ENCODE assay signal across 21 mouse cellular contexts in the genomic region with DNA sequence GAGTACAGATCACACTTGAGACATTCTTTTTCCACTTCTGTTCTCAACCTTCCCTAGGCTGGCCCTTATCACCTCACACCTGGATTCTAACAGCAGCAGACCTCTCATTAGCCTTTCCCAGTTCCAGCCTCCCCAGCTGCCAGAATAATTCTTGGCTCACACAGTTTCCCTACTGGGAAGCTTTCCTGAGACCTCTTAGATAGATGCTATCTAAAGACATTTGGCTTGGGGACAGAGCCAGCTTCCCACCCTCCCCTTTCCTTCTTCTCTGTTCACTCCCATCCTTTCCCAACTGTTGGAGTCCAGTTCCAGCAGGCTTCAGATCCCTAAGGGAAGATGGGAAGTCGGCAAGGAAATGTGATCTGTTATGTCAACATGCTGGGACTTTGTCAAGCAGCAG.
DNase-seq lines count a peak whose midpoint lies in the region; ATAC-seq lines count a peak whose summit lies in the region.
"Had no signal": no experiment of that assay in that cellular context is flagged by ENCODE, and none has a peak within 500 bp of the region (broad histone marks: within the 10 kb centered on the region; RNA-seq: fewer than 3 reads in every experiment).

No protein-coding gene starts in this region.

- no peak overlapping the region for H3K4me2 ChIP-seq in heart, embryonic 11.5 days
- H3K4me2 ChIP-seq: embryonic facial prominence, embryonic 12.5 days; forebrain, embryonic 13.5 days; midbrain, embryonic 15.5 days had no signal

- H3K27me3 ChIP-seq in heart, embryonic 11.5 days (ENCODE audit: control insufficient read depth, insufficient read depth, low read length), result no peaks in the 10 kb centered on the region
- H3K27me3 ChIP-seq in heart, embryonic 10.5 days (ENCODE audit: insufficient read depth, poor library complexity, severe bottlenecking), result peaks cover 3% of the 10 kb centered on the region; the same call in 1 of the 2 replicates
- H3K27me3 ChIP-seq: CH12.LX; megakaryocyte, embryonic 14.5 days had no signal

- peaks cover 9% of the 10 kb centered on the region; the same call in 1 of the 2 replicates for H3K4me1 ChIP-seq in heart, embryonic 11.5 days (ENCODE audit: control insufficient read depth, insufficient read depth, low read length)
- no peaks in the 10 kb centered on the region; the same call in 1 of the 2 replicates for H3K4me1 ChIP-seq in heart, embryonic 10.5 days
- H3K4me1 ChIP-seq: embryonic facial prominence, embryonic 12.5 days; forebrain, embryonic 13.5 days; midbrain, embryonic 15.5 days had no signal

- ATAC-seq in heart, embryonic 11.5 days (replicated peaks; ENCODE audit: insufficient number of reproducible peaks, low FRiP score, low TSS enrichment), result no peak
- ATAC-seq: forebrain, embryonic 13.5 days; midbrain, embryonic 15.5 days had no signal

- peak; percentile 73 to 83 for DNase-seq in heart, adult 18-20 months
- DNase-seq in heart, embryonic 10.5 days (ENCODE audit: low spot score), result no peak
- peak; percentile 30 for DNase-seq in heart, postnatal 4 days
- peak; percentile 62 for DNase-seq in lung, postnatal 36 days
- no peak for DNase-seq in adrenal gland, postnatal 4 days (ENCODE audit: low spot score in 2 of 2)
- no peak for DNase-seq in cerebellum, adult 11 months
- DNase-seq: cerebellum, adult 9-10 months; kidney, adult 8-10 months; kidney, postnatal 25 days; left cerebral cortex, postnatal 4 days; liver; right cerebral cortex, postnatal 14 days; thymus, adult 2 months had no signal

- H3K9me3 ChIP-seq in heart, embryonic 11.5 days (replicated peaks; ENCODE audit: control insufficient read depth, low read length), result no peaks in the 10 kb centered on the region
- no peaks in the 10 kb centered on the region for H3K9me3 ChIP-seq in heart, embryonic 10.5 days
- H3K9me3 ChIP-seq: embryonic facial prominence, embryonic 12.5 days; forebrain, embryonic 13.5 days; megakaryocyte, embryonic 14.5 days; midbrain, embryonic 15.5 days had no signal

- WGBS in heart, embryonic 11.5 days (ENCODE audit: insufficient replicate concordance), result 35% methylated on average over 1 of the region's 1 CpGs
- WGBS in heart, embryonic 10.5 days, result 41% methylated on average over 1 of the region's 1 CpGs

- H3K4me3 ChIP-seq in heart, embryonic 11.5 days (ENCODE audit: low read depth, low read length), result no peak overlapping the region
- no peak overlapping the region for H3K4me3 ChIP-seq in heart, embryonic 10.5 days
- H3K4me3 ChIP-seq: embryonic facial prominence, embryonic 12.5 days; erythroblast, embryonic 14.5 days; forebrain, embryonic 13.5 days; megakaryocyte, embryonic 14.5 days; midbrain, embryonic 15.5 days; myocyte had no signal

- no peak overlapping the region for H3K27ac ChIP-seq in heart, embryonic 11.5 days (ENCODE audit: low read depth, low read length)
- H3K27ac ChIP-seq in heart, embryonic 10.5 days, result peak overlapping the region; percentile 10; the same call in 1 of the 2 replicates
- H3K27ac ChIP-seq: embryonic facial prominence, embryonic 12.5 days; forebrain, embryonic 13.5 days; midbrain, embryonic 15.5 days had no signal

- no peaks in the 10 kb centered on the region for H3K36me3 ChIP-seq in heart, embryonic 11.5 days (ENCODE audit: control insufficient read depth, insufficient read depth, low read length)
- H3K36me3 ChIP-seq in heart, embryonic 10.5 days, result peaks cover 3% of the 10 kb centered on the region; the same call in 1 of the 2 replicates
- H3K36me3 ChIP-seq: midbrain, embryonic 15.5 days had no signal

- H3K9ac ChIP-seq in heart, embryonic 11.5 days (ENCODE audit: low read depth, low read length), result no peak overlapping the region
- H3K9ac ChIP-seq: embryonic facial prominence, embryonic 12.5 days; forebrain, embryonic 13.5 days; midbrain, embryonic 15.5 days had no signal

Comparison
In these comparisons a context has a peak if more than half of its experiments do, and no peak if none do; other contexts are left out.
1. DNase-seq: peak in heart, adult 18-20 months (2 of 2), heart, postnatal 4 days (single experiment) and lung, postnatal 36 days (single experiment); none in heart, embryonic 10.5 days (single experiment), adrenal gland, postnatal 4 days (0 of 2) and cerebellum, adult 11 months (single experiment).